Mouse (Mus musculus) erythroblast, embryonic 14.5 days (primary cell): ENCODE results near the gene Bad. TPM values are rescaled to one million over a fixed set of nuclear protein-coding genes. Genes with fewer than 3 reads are reported as not detected.
"Not testable (repeated sequence)": the region's sequence is repeated elsewhere in the genome, so short reads cannot be mapped to it uniquely, and the experiment has no call there.

Experiments
- H3K27me3 ChIP-seq: 2 replicates; pipeline ENCODE4 v1.6.1; 2012; ENCODE audit warnings: inconsistent platforms; ENCODE audit not compliant: control insufficient read depth
- H3K36me3 ChIP-seq: 2 replicates; pipeline ENCODE4 v1.6.1; 2012; ENCODE audit warnings: mild to moderate bottlenecking, inconsistent platforms; ENCODE audit not compliant: control insufficient read depth
- H3K4me1 ChIP-seq: 2 replicates; pipeline ENCODE4 v1.6.1; 2012; ENCODE audit warnings: inconsistent platforms; ENCODE audit not compliant: control insufficient read depth
- H3K4me3 ChIP-seq: replicated peaks from 2 replicates; pipeline ENCODE3; 2012; ENCODE audit warnings: moderate library complexity, mild to moderate bottlenecking, inconsistent platforms
- H3K9me3 ChIP-seq: 2 replicates; pipeline ENCODE4 v1.6.1; 2012; ENCODE audit warnings: low read length, inconsistent platforms, mixed read lengths; ENCODE audit not compliant: control insufficient read depth
- GATA1 ChIP-seq: IDR thresholded peaks from 2 replicates; pipeline ENCODE4 v1.6.1; 2012; ENCODE audit warnings: low read length, inconsistent platforms, mixed read lengths
- TAL1 ChIP-seq: IDR thresholded peaks from 3 replicates; pipeline ENCODE4 v1.6.1; 2012; ENCODE audit warnings: low read length, inconsistent platforms, mixed read lengths
- polyA plus RNA-seq: library from polyadenylated mRNA; stranded (reverse); fragments of >175 nt; gene quantifications from 2 replicates; pipeline ENCODE4 v1.2.3, GENCODE M21; 2012

Bad gene
- 4.3 and 6.1 TPM in 2 replicates for polyA plus RNA-seq

GRCm38 (mm10) chr19:6941372-6942248 is at the start of gene Bad:
Gene Bad, plus strand, starts transcription at chr19:6941861.
- 0 out of 2 replicates have a peak, but pooled peaks cover 4% of the 10 kb centered on the region for H3K27me3 ChIP-seq
- H3K9me3 ChIP-seq = no peaks in the 10 kb centered on the region
- peaks cover 38% of the 10 kb centered on the region for H3K4me1 ChIP-seq
- TF ChIP-seq GATA1 = no peak
- TF ChIP-seq TAL1 = no peak
- peaks cover 22% of the 10 kb centered on the region for H3K36me3 ChIP-seq
- peak within 1 kb of the TSS; percentile 81 for H3K4me3 ChIP-seq

DNA sequence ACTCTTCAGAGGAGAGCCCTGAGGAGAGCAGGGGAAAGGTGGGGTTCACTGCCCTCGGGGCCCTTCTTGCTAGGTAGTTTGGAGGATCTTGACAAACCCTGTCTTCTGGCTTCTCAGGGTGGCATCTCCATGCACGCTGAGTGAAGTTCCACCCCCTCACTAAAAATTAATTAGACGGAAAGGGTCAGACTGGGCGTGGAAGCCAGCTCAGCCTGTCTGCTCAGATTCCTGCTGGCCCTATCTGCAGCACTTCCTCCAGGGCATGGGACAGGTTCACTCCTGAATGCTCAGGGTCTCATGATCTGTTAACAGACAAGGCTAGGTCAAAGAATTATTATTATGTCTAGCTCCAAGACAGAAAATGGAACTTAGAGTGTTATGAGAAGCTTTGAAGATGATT is 49.1 kb upstream of the Bad start:
- TF ChIP-seq GATA1 = no peak
- TF ChIP-seq TAL1 = no peak
- H3K9me3 ChIP-seq = peaks cover 7% of the 10 kb centered on the region
- no peak overlapping the region for H3K4me3 ChIP-seq
- no peaks in the 10 kb centered on the region for H3K36me3 ChIP-seq
- H3K4me1 ChIP-seq = no peaks in the 10 kb centered on the region
- H3K27me3 ChIP-seq = peaks cover 7% of the 10 kb centered on the region

DNA sequence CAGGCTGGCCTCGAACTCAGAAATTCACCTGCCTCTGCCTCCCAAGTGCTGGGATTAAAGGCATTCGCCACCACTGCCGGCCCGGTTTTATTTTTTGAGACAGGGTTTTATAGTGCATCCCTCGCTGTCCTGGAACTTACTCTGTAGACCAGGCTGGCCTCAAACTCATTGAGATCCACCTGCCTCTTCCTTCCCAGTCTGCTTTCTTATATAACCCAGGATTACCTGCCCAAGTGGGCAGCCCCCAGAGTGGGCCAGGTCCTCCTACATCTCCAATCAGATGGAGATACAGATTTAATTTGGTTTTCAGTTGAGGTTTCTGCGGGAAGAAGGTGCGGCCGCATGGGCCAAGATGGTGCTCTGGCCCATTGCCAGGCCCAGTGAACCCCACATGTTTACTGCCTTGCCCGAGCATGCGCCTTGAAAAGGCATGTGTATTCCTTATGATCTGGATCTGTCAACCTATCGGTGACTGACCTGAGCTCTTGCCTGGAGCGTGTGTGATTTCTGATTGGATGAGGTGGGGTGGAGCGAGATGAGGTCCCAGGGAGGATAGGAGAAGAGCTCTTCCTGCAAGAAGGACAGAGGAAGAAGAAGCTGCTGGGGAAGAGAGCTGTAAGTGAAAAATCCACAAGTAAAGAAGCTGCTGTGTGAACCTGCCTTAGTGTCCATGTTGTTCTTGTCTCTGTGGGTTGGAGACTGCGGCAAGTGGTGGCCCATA is 47.8 kb upstream of the Bad start:
- Histone ChIP-seq H3K4me1 (no peaks in the 10 kb centered on the region), H3K36me3 (no peaks in the 10 kb centered on the region), H3K27me3 (peaks cover 7% of the 10 kb centered on the region), H3K9me3 (peaks cover 7% of the 10 kb centered on the region), H3K4me3 (no peak overlapping the region)
- TF ChIP-seq GATA1 (no peak), TAL1 (no peak)

GRCm38 (mm10) chr19:6895608-6896305 is 45.9 kb upstream of the Bad start:
- not testable (repeated sequence) for H3K27me3 ChIP-seq, H3K36me3 ChIP-seq, H3K4me1 ChIP-seq, H3K4me3 ChIP-seq
- peaks cover 17% of the 10 kb centered on the region for H3K9me3 ChIP-seq

GRCm38 (mm10) chr19:6899641-6900040 is 42.0 kb upstream of the Bad start:
- H3K9me3 ChIP-seq = peaks cover 21% of the 10 kb centered on the region
- H3K36me3 ChIP-seq = peaks cover 2% of the 10 kb centered on the region; the same call in 1 of the 2 replicates
- no peak overlapping the region for H3K4me3 ChIP-seq
- no peak for TF ChIP-seq GATA1
- peaks cover 7% of the 10 kb centered on the region for H3K27me3 ChIP-seq
- H3K4me1 ChIP-seq = no peaks in the 10 kb centered on the region

DNA sequence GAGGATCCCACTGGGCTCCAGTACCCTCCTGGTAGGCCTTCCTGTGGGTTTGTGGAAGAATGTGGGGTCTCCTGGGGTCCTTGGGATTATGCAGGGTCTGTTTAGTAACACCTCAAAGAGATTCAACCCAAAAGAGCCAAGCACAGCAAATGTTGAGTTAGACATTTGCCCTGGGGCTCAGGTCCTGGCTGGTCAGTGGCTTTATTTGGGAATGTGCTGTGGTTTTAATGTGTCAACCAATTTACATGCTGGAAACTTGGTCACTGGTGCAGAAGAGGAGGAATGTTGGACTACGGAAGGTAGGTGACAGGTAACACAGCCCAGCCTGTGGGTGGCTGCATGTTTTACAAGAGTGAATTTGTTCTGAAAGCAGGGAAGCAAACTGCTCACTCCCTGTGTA is 38.6 kb upstream of the Bad start:
- no peak for TF ChIP-seq TAL1
- no peak for TF ChIP-seq GATA1

DNA sequence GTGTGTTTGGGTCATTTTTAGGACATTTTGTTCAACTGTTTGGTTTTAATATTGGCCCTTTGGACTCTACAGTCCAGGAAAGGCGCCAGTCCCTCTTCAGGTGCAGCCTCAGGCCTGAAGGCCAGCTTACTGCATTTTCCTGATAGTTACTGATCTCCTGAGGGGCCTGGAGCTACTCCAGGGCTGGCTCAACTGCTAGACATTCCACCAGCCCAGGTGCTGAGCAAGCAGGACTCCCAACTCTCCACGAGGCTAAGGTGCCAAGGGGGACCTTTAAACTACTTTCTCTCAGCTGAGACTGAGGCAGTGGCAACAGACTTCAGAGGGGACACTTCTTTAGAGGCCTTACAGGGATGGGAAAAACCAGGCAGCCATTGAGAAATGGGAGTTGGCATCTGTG is 36.8 kb upstream of the Bad start:
- peaks cover 27% of the 10 kb centered on the region for H3K36me3 ChIP-seq
- H3K4me1 ChIP-seq = peaks cover 24% of the 10 kb centered on the region
- no peak for TF ChIP-seq TAL1
- TF ChIP-seq GATA1 = no peak
- H3K4me3 ChIP-seq = no peak overlapping the region
- peaks cover 10% of the 10 kb centered on the region for H3K9me3 ChIP-seq
- H3K27me3 ChIP-seq = no peaks in the 10 kb centered on the region; the same call in 1 of the 2 replicates

More for the DNA sequence above, 38.6 kb upstream of the Bad start:
- Histone ChIP-seq H3K4me1 (peaks cover 9% of the 10 kb centered on the region), H3K27me3 (no peaks in the 10 kb centered on the region; the same call in none of the 2 replicates), H3K9me3 (peaks cover 14% of the 10 kb centered on the region), H3K36me3 (peaks cover 27% of the 10 kb centered on the region), H3K4me3 (no peak overlapping the region)

- H3K9me3 ChIP-seq = peaks cover 3% of the 10 kb centered on the region; the same call in 1 of the 2 replicates
- no peaks in the 10 kb centered on the region for H3K27me3 ChIP-seq
- H3K4me3 ChIP-seq = no peak overlapping the region
- peaks cover 27% of the 10 kb centered on the region for H3K4me1 ChIP-seq
- peaks cover 27% of the 10 kb centered on the region for H3K36me3 ChIP-seq
- TF ChIP-seq TAL1 (no peak), GATA1 (no peak)
These were observed 36.0 kb upstream of the Bad start for GRCm38 (mm10) chr19:6905498-6906159.

DNA sequence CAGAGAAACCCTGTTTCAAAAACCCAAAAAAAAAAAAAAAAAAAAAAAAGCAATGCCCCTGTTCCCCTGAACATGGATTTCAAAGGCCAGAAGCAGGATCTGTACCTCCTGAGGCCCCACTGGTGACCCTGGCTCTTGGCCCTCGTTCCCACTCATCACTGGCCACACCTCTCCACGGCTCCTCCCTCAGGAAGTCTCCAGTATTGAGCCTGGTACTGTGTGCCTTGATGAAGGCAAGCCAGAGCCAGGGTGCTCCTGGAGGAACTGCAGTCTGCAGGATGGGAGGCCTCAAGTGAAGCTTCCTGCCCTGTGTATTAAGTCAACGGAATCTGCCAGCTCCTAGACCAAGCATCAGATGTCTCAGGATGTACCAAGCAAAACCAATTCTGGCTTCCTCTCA is 35.5 kb upstream of the Bad start:
- no peak for TF ChIP-seq TAL1
- TF ChIP-seq GATA1 = no peak
- H3K9me3 ChIP-seq = peaks cover 1% of the 10 kb centered on the region; the same call in 1 of the 2 replicates
- H3K4me3 ChIP-seq = no peak overlapping the region
- peaks cover 30% of the 10 kb centered on the region for H3K36me3 ChIP-seq
- peaks cover 32% of the 10 kb centered on the region for H3K4me1 ChIP-seq
- H3K27me3 ChIP-seq = no peaks in the 10 kb centered on the region
